Mouse (Mus musculus): ENCODE measurements around the gene Armc5. TPM values are rescaled to one million over a fixed set of nuclear protein-coding genes. Genes with fewer than 3 reads are reported as not detected.

The Armc5 gene
- total RNA-seq, 2 experiments from 2014 or later, result 17.0 to 18.8 TPM

- DNase-seq, result peak; percentile 30
Measured at GRCm38 (mm10) chr7:128288923-128289544, 51.9 kb downstream of the Armc5 start.

Small RNAs within 50 kb of the gene (microRNA-seq; reads per million reads assigned to microRNA genes)
- not detected for gene Mir3103

Other genes starting within 250 kb of the Armc5 start
- 1 to 10 TPM; 5.6 to 8.0 TPM for gene Pycard, start 243.5 kb upstream of the Armc5 start, total RNA-seq (2021)
- 10 to 100 TPM in 1 of 2 experiments, 1 to 10 TPM in 1; 5.2 to 24.5 TPM for gene Trim72, start 233.4 kb upstream of the Armc5 start, total RNA-seq (2021)
- gene Itgam, start 174.7 kb upstream of the Armc5 start, total RNA-seq (2021), result 1 to 10 TPM; 5.4 to 5.9 TPM
- gene Gm49368, start 174.7 kb upstream of the Armc5 start, total RNA-seq (2021), result under 1 TPM in 1 of 2 experiments, not detected in 1; 0.09 TPM
- gene Itgax, start 107.8 kb upstream of the Armc5 start, total RNA-seq (2021), result 1 to 10 TPM in 1 of 2 experiments, under 1 TPM in 1; 0.54 to 1.5 TPM
- under 1 TPM; 0.57 to 0.91 TPM for gene Itgad, start 83.0 kb upstream of the Armc5 start, total RNA-seq (2021)
- 100 to 1,000 TPM in 1 of 2 experiments, 10 to 100 TPM in 1; 25.0 to 167 TPM for gene Cox6a2, start 31.0 kb upstream of the Armc5 start, total RNA-seq (2021)
- gene 9130023H24Rik, start 689 bp downstream of the Armc5 start, total RNA-seq (2021), result 1 to 10 TPM; 6.5 to 6.6 TPM
- 10 to 100 TPM; 28.6 to 32.5 TPM for gene Tgfb1i1, start 9.5 kb downstream of the Armc5 start, total RNA-seq (2021)
- gene Slc5a2, start 28.3 kb downstream of the Armc5 start, total RNA-seq (2021), result under 1 TPM in 1 of 2 experiments, not detected in 1; 0.27 TPM
- gene BC017158, start 60.8 kb downstream of the Armc5 start, total RNA-seq (2021), result 10 to 100 TPM; 24.6 to 29.3 TPM
- gene Rgs10, start 181.4 kb downstream of the Armc5 start, total RNA-seq (2021), result 10 to 100 TPM; 13.4 to 14.2 TPM
- gene Tial1, start 224.4 kb downstream of the Armc5 start, total RNA-seq (2021), result 10 to 100 TPM; 77.5 to 92.0 TPM

All from adrenal gland, postnatal 10 days (tissue).